Mouse (Mus musculus): Measurements from ENCODE around the gene Kat2a. TPM values are rescaled to one million over a fixed set of nuclear protein-coding genes. Genes with fewer than 3 reads are reported as not detected.

Kat2a gene
- 55.2 and 56.4 TPM in 2 replicates for polyA plus RNA-seq (2012; rRNA removed)

DNA sequence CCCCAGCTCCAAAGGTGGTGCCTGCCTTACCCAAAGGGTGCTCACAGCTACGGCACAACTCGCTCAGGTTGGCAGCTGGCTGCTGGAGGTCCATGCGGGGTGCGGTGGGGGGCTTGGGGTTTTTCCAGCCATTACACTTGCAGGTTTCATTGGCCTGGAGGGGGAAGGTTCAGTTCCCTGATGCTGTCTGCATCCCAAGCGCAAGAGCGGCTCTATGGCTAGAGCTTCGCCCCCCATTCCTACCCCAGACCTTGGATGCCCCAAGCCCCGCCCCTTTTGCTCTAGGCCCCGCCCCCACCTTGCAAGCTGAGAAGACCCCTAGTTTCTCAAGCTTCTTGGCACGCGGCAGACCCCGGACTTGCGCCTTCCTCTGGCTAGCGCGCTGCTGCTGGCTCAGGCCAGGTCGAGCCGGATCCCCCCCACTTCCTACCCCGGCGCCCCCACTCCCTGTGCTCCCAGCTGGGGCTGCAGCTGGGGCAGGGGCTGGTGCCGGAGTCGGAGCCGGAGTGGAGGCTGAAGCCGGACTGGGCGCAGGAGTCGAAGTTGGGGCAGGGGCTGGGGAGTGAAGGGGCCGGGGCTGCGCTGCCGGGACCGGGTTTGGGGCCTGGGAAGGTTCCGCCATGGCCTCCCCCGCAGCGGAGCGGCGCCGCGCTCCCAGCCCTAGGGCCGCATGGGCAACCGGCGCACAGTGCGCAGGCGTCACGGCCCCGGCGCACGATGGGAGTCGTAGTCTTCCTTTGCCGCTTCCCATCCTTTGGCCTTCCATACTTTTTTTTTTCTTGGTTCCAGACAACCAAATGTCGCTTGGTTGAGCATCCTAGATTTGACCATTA, at the start of gene Kat2a:
Gene Kat2a, minus strand, starts transcription at position 683 of the 833 bp plus-strand sequence.
- Histone ChIP-seq H3K27me3 (ENCODE audit: control insufficient read depth, insufficient read depth, low read length) (no peaks in the 10 kb centered on the region), H3K4me1 (ENCODE audit: control insufficient read depth, insufficient read depth, low read length) (peaks cover 5% of the 10 kb centered on the region), H3K4me3 (replicated peaks; ENCODE audit: insufficient read depth, low read depth, low read length) (peak within 1 kb of the TSS; percentile 80), H3K27ac (ENCODE audit: insufficient read depth, low read length) (no peak within 1 kb of the TSS)
- WGBS, result under 1% methylated on average over 48 of the region's 48 CpGs
- TF ChIP-seq POLR2A (IDR thresholded peaks at IDR 0.05; ENCODE audit: borderline replicate concordance, insufficient read depth, low read length) (peak; percentile 85), CTCF (IDR thresholded peaks at IDR 0.05; ENCODE audit: borderline replicate concordance, insufficient read depth, low read depth, low read length) (no peak)
- DNase-seq, result peak; percentile 85 to 90

DNA sequence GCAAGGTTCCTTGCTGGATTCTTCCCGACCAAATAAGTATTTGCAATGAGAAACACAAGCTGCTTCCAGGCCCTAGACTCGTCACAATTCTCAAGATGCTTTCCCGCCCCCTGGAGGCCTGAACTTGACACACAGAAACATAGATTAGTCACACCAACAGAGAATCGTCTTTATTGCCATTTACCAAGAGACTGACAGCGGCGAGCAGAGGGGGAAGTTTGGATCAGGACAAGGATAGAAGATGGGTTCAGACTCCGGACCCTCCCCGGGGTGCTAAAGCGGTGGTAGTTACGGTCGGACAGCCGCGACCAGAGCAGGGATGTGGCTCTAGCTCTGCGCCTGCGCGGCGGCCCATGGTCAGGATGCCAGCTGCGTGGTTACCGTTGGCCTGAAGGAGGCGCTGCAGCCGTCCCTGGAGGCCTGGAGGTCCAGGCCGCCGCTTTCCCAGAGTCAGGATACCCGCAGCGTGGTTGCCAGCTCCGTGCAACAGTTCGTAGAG, 49.3 kb upstream of the Kat2a start:
- Histone ChIP-seq H3K27me3 (ENCODE audit: control insufficient read depth, insufficient read depth, low read length) (no peaks in the 10 kb centered on the region), H3K4me1 (ENCODE audit: control insufficient read depth, insufficient read depth, low read length) (no peaks in the 10 kb centered on the region), H3K4me3 (replicated peaks; ENCODE audit: insufficient read depth, low read depth, low read length) (peak overlapping the region; percentile 56), H3K27ac (ENCODE audit: insufficient read depth, low read length) (no peak overlapping the region)
- DNase-seq, result peak; percentile 86 to 94
- TF ChIP-seq POLR2A (IDR thresholded peaks at IDR 0.05; ENCODE audit: borderline replicate concordance, insufficient read depth, low read length) (peak; percentile 28; the same call in 1 of the 2 replicates), CTCF (IDR thresholded peaks at IDR 0.05; ENCODE audit: borderline replicate concordance, insufficient read depth, low read depth, low read length) (peak; percentile 68)
- 1% methylated on average over 27 of the region's 27 CpGs for WGBS

DNA sequence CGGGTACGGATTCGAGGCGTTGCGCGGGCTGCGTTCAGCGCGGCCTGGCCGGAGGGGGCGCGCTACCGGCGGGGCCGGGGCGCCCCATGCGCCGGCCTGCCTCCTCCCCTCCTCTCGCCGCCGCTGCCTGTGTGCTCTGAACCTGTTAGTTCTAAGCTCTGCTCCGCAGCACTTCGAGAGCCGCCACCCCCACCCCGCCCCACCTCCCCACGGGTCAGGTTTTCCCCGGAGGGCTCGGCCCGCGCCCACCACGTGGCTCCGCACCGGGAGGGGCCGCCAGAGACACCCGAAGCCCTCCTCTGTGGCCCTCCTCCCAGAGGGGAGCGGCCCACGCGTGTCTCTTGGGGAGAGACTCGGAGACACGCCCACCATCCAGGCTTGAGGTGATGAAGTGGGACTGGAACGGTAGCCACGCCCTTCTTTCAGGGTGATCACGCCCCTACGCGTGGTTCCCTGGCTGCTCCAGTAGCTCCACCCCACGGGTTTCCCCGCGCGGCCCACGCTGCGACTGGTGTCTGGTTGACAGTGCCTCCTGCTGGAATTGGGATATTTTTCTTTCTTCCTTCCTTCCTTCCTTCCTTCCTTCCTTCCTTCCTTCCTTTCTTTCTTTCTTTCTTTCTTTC, 47.5 kb upstream of the Kat2a start, which contains the start of gene Kcnh4:
Gene Kcnh4, minus strand, starts transcription at position 332 of the 623 bp plus-strand sequence.
- Histone ChIP-seq H3K27me3 (ENCODE audit: control insufficient read depth, insufficient read depth, low read length) (no peaks in the 10 kb centered on the region), H3K4me3 (replicated peaks; ENCODE audit: insufficient read depth, low read depth, low read length) (peak within 1 kb of the TSS; percentile 24), H3K4me1 (ENCODE audit: control insufficient read depth, insufficient read depth, low read length) (no peaks in the 10 kb centered on the region), H3K27ac (ENCODE audit: insufficient read depth, low read length) (no peak within 1 kb of the TSS)
- peak; percentile 30; the same call in 1 of the 2 replicates for TF ChIP-seq CTCF (IDR thresholded peaks at IDR 0.05; ENCODE audit: borderline replicate concordance, insufficient read depth, low read depth, low read length)
- no peak for TF ChIP-seq POLR2A (IDR thresholded peaks at IDR 0.05; ENCODE audit: borderline replicate concordance, insufficient read depth, low read length)
- DNase-seq, result peak in 1 of 2 experiments; percentile 54
- 2% methylated on average over 48 of the region's 51 CpGs for WGBS

DNA sequence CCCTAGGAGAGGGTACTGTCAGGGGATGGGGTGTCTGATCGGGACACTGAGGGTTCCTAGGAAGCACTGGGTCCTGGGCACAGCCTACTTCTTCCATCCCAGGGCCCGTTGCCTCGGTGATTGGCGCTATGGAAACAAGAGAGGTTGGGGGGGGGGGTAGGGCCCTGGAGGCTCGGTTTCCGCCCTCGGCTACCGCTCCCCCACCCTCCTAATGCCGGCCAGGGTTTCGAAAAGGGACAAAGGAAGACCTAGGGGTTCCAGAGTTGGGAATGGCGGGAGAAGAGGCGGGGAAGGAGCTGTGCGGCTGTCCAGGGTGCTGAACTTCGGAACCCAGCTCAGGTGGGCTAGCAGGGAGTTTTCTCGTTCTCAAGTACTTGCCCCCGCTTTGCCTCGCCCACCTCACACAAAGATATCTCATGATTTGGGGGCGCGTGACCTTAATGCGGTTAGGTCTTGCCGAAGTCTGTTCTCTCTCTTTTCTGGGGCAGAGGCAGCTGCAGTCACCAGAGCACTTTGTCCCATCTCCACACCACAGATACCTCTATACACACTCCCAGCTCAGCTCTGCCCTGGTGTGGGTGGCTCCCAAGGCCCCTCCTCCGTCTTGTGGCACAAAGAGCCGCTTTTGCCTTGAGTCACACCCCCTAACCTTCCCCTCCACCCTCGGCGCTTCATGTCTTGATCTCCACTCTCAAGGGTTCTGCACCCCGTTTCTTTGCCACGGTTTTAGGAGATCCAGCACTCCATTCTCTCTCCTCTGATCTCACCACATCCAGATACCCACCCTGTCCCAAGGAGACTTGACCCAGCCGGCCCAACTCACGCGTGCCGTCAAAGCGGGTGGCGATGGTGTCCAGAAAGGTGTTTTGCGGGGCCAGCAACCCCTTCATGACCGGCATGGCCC, 46.7 kb upstream of the Kat2a start:
- TF ChIP-seq POLR2A (IDR thresholded peaks at IDR 0.05; ENCODE audit: borderline replicate concordance, insufficient read depth, low read length) (no peak), CTCF (IDR thresholded peaks at IDR 0.05; ENCODE audit: borderline replicate concordance, insufficient read depth, low read depth, low read length) (no peak)
- no peaks in the 10 kb centered on the region for H3K4me1 ChIP-seq (ENCODE audit: control insufficient read depth, insufficient read depth, low read length)
- 15% methylated on average over 35 of the region's 35 CpGs for WGBS
- peak overlapping the region; percentile 16 for H3K4me3 ChIP-seq (replicated peaks; ENCODE audit: insufficient read depth, low read depth, low read length)
- DNase-seq, result no peak
- no peaks in the 10 kb centered on the region for H3K27me3 ChIP-seq (ENCODE audit: control insufficient read depth, insufficient read depth, low read length)
- H3K27ac ChIP-seq (ENCODE audit: insufficient read depth, low read length), result no peak overlapping the region

- H3K27ac ChIP-seq (ENCODE audit: insufficient read depth, low read length), result no peak overlapping the region
- TF ChIP-seq CTCF (IDR thresholded peaks at IDR 0.05; ENCODE audit: borderline replicate concordance, insufficient read depth, low read depth, low read length) (no peak), POLR2A (IDR thresholded peaks at IDR 0.05; ENCODE audit: borderline replicate concordance, insufficient read depth, low read length) (no peak)
- 89% methylated on average over 12 of the region's 12 CpGs for WGBS
- DNase-seq, result no peak
- H3K4me3 ChIP-seq (replicated peaks; ENCODE audit: insufficient read depth, low read depth, low read length), result no peak overlapping the region
- H3K27me3 ChIP-seq (ENCODE audit: control insufficient read depth, insufficient read depth, low read length), result no peaks in the 10 kb centered on the region
- no peaks in the 10 kb centered on the region for H3K4me1 ChIP-seq (ENCODE audit: control insufficient read depth, insufficient read depth, low read length)
These were observed 45.3 kb upstream of the Kat2a start for GRCm38 (mm10) chr11:100757566-100757965.

DNA sequence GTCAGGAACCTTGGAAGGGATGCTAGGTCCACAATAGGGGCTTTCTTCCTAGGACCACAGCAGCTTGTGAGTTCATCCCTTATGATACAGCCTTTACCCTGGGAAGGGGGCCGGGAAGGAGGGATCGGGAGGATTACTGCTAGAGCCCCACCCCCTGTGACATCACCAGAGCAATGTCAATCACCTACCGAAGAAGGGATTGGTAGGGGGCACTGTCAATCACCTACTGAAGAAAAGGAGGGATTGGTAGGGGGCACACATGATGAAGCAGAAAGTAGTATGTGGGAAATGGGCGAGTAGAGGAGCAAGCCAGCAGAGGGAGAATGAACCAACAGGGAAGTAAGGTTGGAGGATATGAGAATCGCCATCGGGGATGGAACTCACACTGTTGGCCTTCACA, 44.2 kb upstream of the Kat2a start:
- no peaks in the 10 kb centered on the region for H3K4me1 ChIP-seq (ENCODE audit: control insufficient read depth, insufficient read depth, low read length)
- no peak for DNase-seq
- H3K27ac ChIP-seq (ENCODE audit: insufficient read depth, low read length), result no peak overlapping the region
- no peaks in the 10 kb centered on the region for H3K27me3 ChIP-seq (ENCODE audit: control insufficient read depth, insufficient read depth, low read length)
- WGBS, result 70% methylated on average over 6 of the region's 6 CpGs
- TF ChIP-seq POLR2A (IDR thresholded peaks at IDR 0.05; ENCODE audit: borderline replicate concordance, insufficient read depth, low read length) (no peak), CTCF (IDR thresholded peaks at IDR 0.05; ENCODE audit: borderline replicate concordance, insufficient read depth, low read depth, low read length) (no peak)
- no peak overlapping the region for H3K4me3 ChIP-seq (replicated peaks; ENCODE audit: insufficient read depth, low read depth, low read length)

DNA sequence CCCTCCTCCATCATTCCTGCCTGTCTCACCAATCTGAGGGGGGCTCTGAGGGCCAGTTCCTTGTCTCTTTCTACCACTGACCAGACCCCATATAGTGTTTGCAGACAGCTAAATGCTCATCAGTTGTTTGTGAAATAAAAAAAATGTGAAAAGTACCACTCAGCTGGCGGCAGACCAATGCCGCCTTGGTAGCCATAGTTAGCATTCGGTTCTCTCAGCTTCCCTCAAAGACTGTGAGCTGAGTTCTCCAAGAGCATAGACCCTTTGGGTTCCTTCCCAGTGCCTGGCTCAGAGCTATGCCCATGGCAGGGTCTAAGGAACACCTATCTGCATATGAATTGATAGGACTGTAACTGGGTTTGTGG, 42.4 kb upstream of the Kat2a start:
- DNase-seq, result no peak
- Histone ChIP-seq H3K27me3 (ENCODE audit: control insufficient read depth, insufficient read depth, low read length) (no peaks in the 10 kb centered on the region), H3K27ac (ENCODE audit: insufficient read depth, low read length) (no peak overlapping the region), H3K4me3 (replicated peaks; ENCODE audit: insufficient read depth, low read depth, low read length) (no peak overlapping the region), H3K4me1 (ENCODE audit: control insufficient read depth, insufficient read depth, low read length) (no peaks in the 10 kb centered on the region)
- TF ChIP-seq POLR2A (IDR thresholded peaks at IDR 0.05; ENCODE audit: borderline replicate concordance, insufficient read depth, low read length), result no peak
- no peak for TF ChIP-seq CTCF (IDR thresholded peaks at IDR 0.05; ENCODE audit: borderline replicate concordance, insufficient read depth, low read depth, low read length)
- whole genome bisulfite sequencing, result 80% methylated on average over 3 of the region's 3 CpGs

All from cerebellum, adult 2 months (tissue).